Mouse (Mus musculus): ENCODE measurements around the gene Kctd12b. TPM values are rescaled to one million over a fixed set of nuclear protein-coding genes. Genes with fewer than 3 reads are reported as not detected.
"Not testable (repeated sequence)": the region's sequence is repeated elsewhere in the genome, so short reads cannot be mapped to it uniquely, and the experiment has no call there.

Kctd12b gene
- polyA plus RNA-seq, 1 experiment from 2014 or later, result 2.5 TPM

- DNase-seq (ENCODE audit: low spot score) (no peak), ATAC-seq (ENCODE audit: low FRiP score, low TSS enrichment) (no peak)
- no peak overlapping the region for H3K4me2 ChIP-seq (replicated peaks; ENCODE audit: low read depth)
- H3K9me3 ChIP-seq (ENCODE audit: control insufficient read depth, low read length), result no peaks in the 10 kb centered on the region
- H3K27me3 ChIP-seq (ENCODE audit: control insufficient read depth, insufficient read depth, low read length), result no peaks in the 10 kb centered on the region
- TF ChIP-seq CTCF (IDR thresholded peaks at IDR 0.05; ENCODE audit: low read depth) (no peak), EP300 (optimal IDR thresholded peaks at IDR 0.05) (no peak)
- H3K4me1 ChIP-seq (replicated peaks; ENCODE audit: control insufficient read depth, insufficient read depth), result no peaks in the 10 kb centered on the region
- no peak overlapping the region for H3K4me3 ChIP-seq (ENCODE audit: low read depth, low read length)
- no peak overlapping the region for H3K9ac ChIP-seq (ENCODE audit: low read length)
- H3K27ac ChIP-seq (replicated peaks), result no peak overlapping the region
- 77% methylated on average over 2 of the region's 2 CpGs for WGBS
- no peaks in the 10 kb centered on the region for H3K36me3 ChIP-seq (ENCODE audit: control insufficient read depth, insufficient read depth, low read length)
These were observed 20.5 kb upstream of the Kctd12b start for GRCm38 (mm10) chrX:153716716-153717115.

GRCm38 (mm10) chrX:153707735-153708134, 11.5 kb upstream of the Kctd12b start:
- no peaks in the 10 kb centered on the region for H3K9me3 ChIP-seq (ENCODE audit: control insufficient read depth, low read length)
- H3K4me3 ChIP-seq (ENCODE audit: low read depth, low read length), result no peak overlapping the region
- TF ChIP-seq CTCF (IDR thresholded peaks at IDR 0.05; ENCODE audit: low read depth), result peak; percentile 69
- TF ChIP-seq EP300 (optimal IDR thresholded peaks at IDR 0.05), result no peak
- H3K27me3 ChIP-seq (ENCODE audit: control insufficient read depth, insufficient read depth, low read length), result no peaks in the 10 kb centered on the region
- H3K36me3 ChIP-seq (ENCODE audit: control insufficient read depth, insufficient read depth, low read length), result no peaks in the 10 kb centered on the region
- no peak overlapping the region for H3K4me2 ChIP-seq (replicated peaks; ENCODE audit: low read depth)
- DNase-seq (ENCODE audit: low spot score), result peak; percentile 20
- ATAC-seq (ENCODE audit: low FRiP score, low TSS enrichment), result no peak
- no peaks in the 10 kb centered on the region for H3K4me1 ChIP-seq (replicated peaks; ENCODE audit: control insufficient read depth, insufficient read depth)
- no peak overlapping the region for H3K9ac ChIP-seq (ENCODE audit: low read length)
- 21% methylated on average over 4 of the region's 4 CpGs for WGBS
- H3K27ac ChIP-seq (replicated peaks), result no peak overlapping the region

GRCm38 (mm10) chrX:153700463-153700862, 4.3 kb upstream of the Kctd12b start:
- H3K4me3 ChIP-seq (ENCODE audit: low read depth, low read length), result no peak overlapping the region

GRCm38 (mm10) chrX:153668233-153668632, 28.0 kb downstream of the Kctd12b start:
- H3K4me1 ChIP-seq (replicated peaks; ENCODE audit: control insufficient read depth, insufficient read depth); H3K9me3 ChIP-seq (ENCODE audit: control insufficient read depth, low read length); H3K36me3 ChIP-seq (ENCODE audit: control insufficient read depth, insufficient read depth, low read length); H3K4me2 ChIP-seq (replicated peaks; ENCODE audit: low read depth); ATAC-seq (ENCODE audit: low FRiP score, low TSS enrichment); H3K27me3 ChIP-seq (ENCODE audit: control insufficient read depth, insufficient read depth, low read length); H3K4me3 ChIP-seq (ENCODE audit: low read depth, low read length); H3K9ac ChIP-seq (ENCODE audit: low read length); DNase-seq (ENCODE audit: low spot score); H3K27ac ChIP-seq (replicated peaks): not testable (repeated sequence)
- 62% methylated on average over 2 of the region's 2 CpGs for WGBS

More at GRCm38 (mm10) chrX:153700463-153700862, 4.3 kb upstream of the Kctd12b start:
- TF ChIP-seq EP300 (optimal IDR thresholded peaks at IDR 0.05) (no peak), CTCF (IDR thresholded peaks at IDR 0.05; ENCODE audit: low read depth) (no peak)
- H3K27ac ChIP-seq (replicated peaks), result no peak overlapping the region
- no peak overlapping the region for H3K9ac ChIP-seq (ENCODE audit: low read length)
- H3K36me3 ChIP-seq (ENCODE audit: control insufficient read depth, insufficient read depth, low read length), result no peaks in the 10 kb centered on the region
- WGBS, result 68% methylated on average over 3 of the region's 3 CpGs
- no peaks in the 10 kb centered on the region for H3K9me3 ChIP-seq (ENCODE audit: control insufficient read depth, low read length)
- DNase-seq (ENCODE audit: low spot score), result no peak
- H3K27me3 ChIP-seq (ENCODE audit: control insufficient read depth, insufficient read depth, low read length), result no peaks in the 10 kb centered on the region
- no peak for ATAC-seq (ENCODE audit: low FRiP score, low TSS enrichment)
- no peak overlapping the region for H3K4me2 ChIP-seq (replicated peaks; ENCODE audit: low read depth)
- no peaks in the 10 kb centered on the region for H3K4me1 ChIP-seq (replicated peaks; ENCODE audit: control insufficient read depth, insufficient read depth)

GRCm38 (mm10) chrX:153664903-153665302, 31.3 kb downstream of the Kctd12b start:
- no peaks in the 10 kb centered on the region for H3K4me1 ChIP-seq (replicated peaks; ENCODE audit: control insufficient read depth, insufficient read depth)
- WGBS, result 44% methylated on average over 3 of the region's 3 CpGs
- ATAC-seq (ENCODE audit: low FRiP score, low TSS enrichment) (peak; percentile 81), DNase-seq (ENCODE audit: low spot score) (no peak)
- no peaks in the 10 kb centered on the region for H3K36me3 ChIP-seq (ENCODE audit: control insufficient read depth, insufficient read depth, low read length)
- H3K9ac ChIP-seq (ENCODE audit: low read length), result no peak overlapping the region
- no peak overlapping the region for H3K4me2 ChIP-seq (replicated peaks; ENCODE audit: low read depth)
- H3K27me3 ChIP-seq (ENCODE audit: control insufficient read depth, insufficient read depth, low read length), result no peaks in the 10 kb centered on the region
- H3K9me3 ChIP-seq (ENCODE audit: control insufficient read depth, low read length), result no peaks in the 10 kb centered on the region
- H3K27ac ChIP-seq (replicated peaks), result no peak overlapping the region
- no peak for TF ChIP-seq CTCF (IDR thresholded peaks at IDR 0.05; ENCODE audit: low read depth)
- TF ChIP-seq EP300 (optimal IDR thresholded peaks at IDR 0.05), result no peak
- no peak overlapping the region for H3K4me3 ChIP-seq (ENCODE audit: low read depth, low read length)

- H3K9ac ChIP-seq (ENCODE audit: low read length), result no peak overlapping the region
- no peaks in the 10 kb centered on the region for H3K9me3 ChIP-seq (ENCODE audit: control insufficient read depth, low read length)
- H3K27ac ChIP-seq (replicated peaks), result no peak overlapping the region
- ATAC-seq (ENCODE audit: low FRiP score, low TSS enrichment) (no peak), DNase-seq (ENCODE audit: low spot score) (no peak)
- H3K4me3 ChIP-seq (ENCODE audit: low read depth, low read length), result no peak overlapping the region
- no peaks in the 10 kb centered on the region for H3K27me3 ChIP-seq (ENCODE audit: control insufficient read depth, insufficient read depth, low read length)
- no peaks in the 10 kb centered on the region for H3K4me1 ChIP-seq (replicated peaks; ENCODE audit: control insufficient read depth, insufficient read depth)
- no peak overlapping the region for H3K4me2 ChIP-seq (replicated peaks; ENCODE audit: low read depth)
- no peaks in the 10 kb centered on the region for H3K36me3 ChIP-seq (ENCODE audit: control insufficient read depth, insufficient read depth, low read length)
- TF ChIP-seq CTCF (IDR thresholded peaks at IDR 0.05; ENCODE audit: low read depth) (no peak), EP300 (optimal IDR thresholded peaks at IDR 0.05) (no peak)
- 67% methylated on average over 3 of the region's 3 CpGs for WGBS
These were observed 39.2 kb downstream of the Kctd12b start for GRCm38 (mm10) chrX:153656949-153657348.

Measured in stomach, postnatal 0 days (tissue).